Mouse (Mus musculus): ENCODE measurements around the gene Snx20. TPM values are rescaled to one million over a fixed set of nuclear protein-coding genes. Genes with fewer than 3 reads are reported as not detected.
A peak's percentile ranks its signal among the peaks of the same experiment; 100 is the strongest.

Gene Snx20
- polyA plus RNA-seq, 1 experiment from 2014 or later, result 1.3 TPM

DNA sequence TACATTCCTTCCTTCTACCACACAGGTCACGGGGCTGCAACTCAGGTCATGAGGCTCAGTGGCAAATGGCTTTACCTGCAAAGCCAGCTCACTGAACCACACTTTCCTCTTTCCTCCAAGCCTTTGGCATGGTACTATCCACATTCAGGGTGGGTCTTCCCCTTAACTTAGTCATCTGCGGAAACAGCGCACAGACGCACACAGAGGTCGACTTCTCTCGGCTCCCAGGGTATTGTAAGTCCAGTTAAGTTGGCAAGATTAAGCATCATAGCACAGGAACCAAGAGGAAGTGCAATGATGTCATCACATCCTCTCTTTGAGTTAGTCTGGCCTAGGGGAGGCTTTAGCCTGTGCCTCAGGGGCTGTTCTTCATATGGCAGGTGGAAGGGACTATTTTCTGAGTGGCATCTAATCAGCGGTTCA is 2.6 kb downstream of the Snx20 start:
- H3K4me1 ChIP-seq (replicated peaks), result peaks cover 16% of the 10 kb centered on the region; the same call in 1 of the 2 replicates
- no peaks in the 10 kb centered on the region for H3K36me3 ChIP-seq
- no peaks in the 10 kb centered on the region for H3K9me3 ChIP-seq
- H3K27ac ChIP-seq, result no peak overlapping the region
- WGBS, result 86% methylated on average over 7 of the region's 7 CpGs
- H3K27me3 ChIP-seq (ENCODE audit: insufficient read depth, poor library complexity, severe bottlenecking), result peaks cover 17% of the 10 kb centered on the region
- DNase-seq (ENCODE audit: low spot score), result no peak
- no peak overlapping the region for H3K4me3 ChIP-seq

DNA sequence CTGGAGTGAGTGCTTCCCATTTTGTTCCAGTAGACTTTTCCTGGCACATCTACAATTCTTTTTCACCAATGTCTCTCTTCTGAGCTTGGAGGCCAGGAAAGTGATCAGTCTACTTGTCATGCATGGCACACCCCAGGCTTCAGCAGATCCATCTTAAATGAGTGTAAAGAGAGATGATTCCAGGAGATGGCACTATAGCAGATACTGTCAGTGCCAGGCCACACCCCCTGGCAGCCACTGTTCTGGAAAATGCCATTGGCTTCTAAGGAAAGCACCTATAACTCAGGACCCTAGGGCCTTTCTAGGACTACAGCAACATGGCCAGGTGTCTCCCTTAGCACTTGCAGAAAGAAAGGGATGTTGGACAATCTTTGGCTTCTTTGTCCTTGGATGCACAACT is 4.8 kb downstream of the Snx20 start:
- Histone ChIP-seq H3K27ac (no peak overlapping the region), H3K27me3 (ENCODE audit: insufficient read depth, poor library complexity, severe bottlenecking) (peaks cover 37% of the 10 kb centered on the region), H3K4me1 (replicated peaks) (peaks cover 28% of the 10 kb centered on the region), H3K36me3 (no peaks in the 10 kb centered on the region), H3K9me3 (no peaks in the 10 kb centered on the region), H3K4me3 (no peak overlapping the region)
- DNase-seq (ENCODE audit: low spot score), result no peak

DNA sequence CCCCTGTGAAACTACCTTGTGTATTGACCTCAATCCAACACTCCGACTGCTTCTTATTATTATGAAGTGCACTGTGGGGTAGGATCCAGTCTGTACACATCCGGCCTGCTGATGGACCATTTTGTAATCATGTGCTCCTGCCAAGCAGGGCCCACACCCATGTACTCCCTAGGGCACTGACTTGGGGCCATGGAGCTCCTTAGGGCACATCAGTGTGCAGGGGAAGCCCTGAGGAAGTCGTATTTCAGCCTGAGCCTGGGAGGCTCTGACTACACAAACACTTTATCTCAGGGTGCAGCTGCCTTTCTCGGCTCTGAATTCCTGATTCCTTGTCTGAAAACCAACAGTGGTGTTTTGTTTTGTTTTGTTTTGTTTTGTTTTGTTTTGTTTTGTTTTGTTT is 5.7 kb downstream of the Snx20 start:
- H3K4me3 ChIP-seq, result no peak overlapping the region
- no peak for DNase-seq (ENCODE audit: low spot score)
- no peak overlapping the region for H3K27ac ChIP-seq
- no peaks in the 10 kb centered on the region for H3K36me3 ChIP-seq
- H3K27me3 ChIP-seq (ENCODE audit: insufficient read depth, poor library complexity, severe bottlenecking), result peaks cover 46% of the 10 kb centered on the region
- peaks cover 28% of the 10 kb centered on the region for H3K4me1 ChIP-seq (replicated peaks)
- H3K9me3 ChIP-seq, result no peaks in the 10 kb centered on the region
- WGBS, result 77% methylated on average over 4 of the region's 4 CpGs

DNA sequence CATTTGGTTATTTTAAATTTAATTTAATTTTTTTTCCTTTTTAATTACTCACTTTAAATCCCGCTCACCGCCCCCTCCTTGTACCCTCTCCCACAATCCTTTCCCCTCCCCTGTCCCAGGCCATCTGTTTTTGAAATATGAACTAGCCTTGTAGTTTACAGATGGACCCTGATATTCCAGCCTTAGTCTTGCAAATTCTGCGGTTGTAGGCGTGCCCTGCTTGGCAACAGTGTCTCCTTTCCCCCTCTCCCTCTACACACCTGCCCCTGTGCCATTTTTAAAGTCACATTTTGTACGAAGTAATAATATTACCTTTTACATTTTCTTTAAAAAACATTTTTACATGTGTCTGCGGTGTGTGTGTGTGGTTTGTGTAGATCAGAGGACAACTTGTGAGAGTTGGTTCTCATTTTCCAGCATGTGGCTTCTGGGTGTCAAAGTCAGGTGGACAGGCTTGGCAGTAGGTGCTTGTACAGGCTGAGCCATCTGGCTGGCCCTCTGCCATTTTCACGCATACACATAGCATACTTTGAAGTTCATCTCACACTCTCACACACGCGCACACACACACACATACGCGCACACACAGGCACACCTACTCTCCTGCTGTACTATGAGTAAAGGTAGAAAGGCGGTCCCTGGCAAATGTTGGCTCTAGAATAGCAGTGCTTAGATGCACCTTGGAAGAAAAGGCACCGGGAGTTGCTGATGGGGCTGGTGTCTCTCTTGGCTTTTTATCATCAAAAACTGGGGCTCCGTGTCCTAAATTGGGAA is 7.7 kb downstream of the Snx20 start:
- no peak for DNase-seq (ENCODE audit: low spot score)
- Histone ChIP-seq H3K4me3 (peak overlapping the region; percentile 64), H3K4me1 (replicated peaks) (peaks cover 24% of the 10 kb centered on the region), H3K36me3 (no peaks in the 10 kb centered on the region), H3K27ac (peak overlapping the region; percentile 90; the same call in 1 of the 2 replicates), H3K27me3 (ENCODE audit: insufficient read depth, poor library complexity, severe bottlenecking) (peaks cover 57% of the 10 kb centered on the region), H3K9me3 (no peaks in the 10 kb centered on the region)
- WGBS, result 61% methylated on average over 14 of the region's 14 CpGs

DNA sequence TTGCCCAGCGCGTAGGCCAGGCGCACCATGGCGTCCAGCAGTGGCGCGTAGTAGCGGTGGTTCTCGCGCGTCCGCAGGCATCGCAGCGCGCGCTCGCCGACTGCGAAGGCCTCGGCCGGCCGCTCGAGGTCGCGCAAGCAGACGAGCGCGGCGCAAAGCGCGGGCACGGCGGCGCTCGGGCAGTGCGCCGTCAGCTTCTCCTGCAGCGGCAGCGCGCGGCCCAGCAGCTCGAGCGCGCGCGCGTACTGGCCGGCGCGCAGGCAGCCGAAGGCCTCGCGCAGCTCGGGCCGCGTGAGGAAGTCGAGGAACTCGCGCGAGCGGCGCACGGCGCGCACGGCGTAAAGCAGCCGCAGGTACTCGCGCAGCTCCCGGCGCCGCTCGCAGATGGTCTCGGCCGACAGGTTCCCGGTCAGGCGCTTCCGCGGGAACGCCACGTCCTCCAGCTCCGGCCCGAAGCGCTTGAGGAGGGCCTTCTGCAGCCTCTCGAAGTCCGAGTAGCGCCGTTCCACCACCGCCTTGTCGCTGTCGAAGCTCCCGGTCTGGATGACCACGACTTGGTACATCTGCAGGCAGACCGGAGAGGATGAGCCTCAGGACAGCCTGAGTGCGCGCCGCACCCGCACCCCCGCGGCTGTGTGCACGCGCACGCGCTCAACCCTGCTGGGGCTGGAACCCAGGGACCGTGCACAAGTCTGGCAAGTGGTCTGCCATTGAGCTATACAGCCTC is 8.5 kb downstream of the Snx20 start:
- peak; percentile 76 for DNase-seq (ENCODE audit: low spot score)
- under 1% methylated on average over 105 of the region's 105 CpGs for WGBS
- Histone ChIP-seq H3K27ac (peak overlapping the region; percentile 90), H3K27me3 (ENCODE audit: insufficient read depth, poor library complexity, severe bottlenecking) (peaks cover 64% of the 10 kb centered on the region), H3K9me3 (no peaks in the 10 kb centered on the region), H3K4me1 (replicated peaks) (peaks cover 24% of the 10 kb centered on the region), H3K4me3 (peak overlapping the region; percentile 64), H3K36me3 (no peaks in the 10 kb centered on the region)

DNA sequence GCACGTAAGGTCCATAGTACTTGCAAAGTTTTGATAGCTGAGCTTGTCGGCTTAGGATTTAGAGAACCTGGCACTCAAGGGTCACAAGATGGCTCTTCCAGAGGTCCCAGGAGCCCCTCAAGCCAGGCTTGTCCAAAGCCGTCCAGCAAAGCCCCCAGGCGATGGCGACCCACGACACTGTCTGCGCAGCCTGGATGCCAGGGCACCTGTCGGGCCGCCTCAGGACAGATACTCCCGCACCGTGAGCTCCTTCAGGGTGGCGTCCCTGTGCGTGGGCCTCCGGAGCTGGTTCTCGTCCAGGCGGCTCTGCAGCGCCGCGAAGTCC is 9.0 kb downstream of the Snx20 start:
- Histone ChIP-seq H3K27ac (peak overlapping the region; percentile 90), H3K4me3 (peak overlapping the region; percentile 64), H3K27me3 (ENCODE audit: insufficient read depth, poor library complexity, severe bottlenecking) (peaks cover 68% of the 10 kb centered on the region), H3K36me3 (no peaks in the 10 kb centered on the region), H3K4me1 (replicated peaks) (peaks cover 24% of the 10 kb centered on the region), H3K9me3 (no peaks in the 10 kb centered on the region)
- no peak for DNase-seq (ENCODE audit: low spot score)
- 13% methylated on average over 19 of the region's 19 CpGs for WGBS

DNA sequence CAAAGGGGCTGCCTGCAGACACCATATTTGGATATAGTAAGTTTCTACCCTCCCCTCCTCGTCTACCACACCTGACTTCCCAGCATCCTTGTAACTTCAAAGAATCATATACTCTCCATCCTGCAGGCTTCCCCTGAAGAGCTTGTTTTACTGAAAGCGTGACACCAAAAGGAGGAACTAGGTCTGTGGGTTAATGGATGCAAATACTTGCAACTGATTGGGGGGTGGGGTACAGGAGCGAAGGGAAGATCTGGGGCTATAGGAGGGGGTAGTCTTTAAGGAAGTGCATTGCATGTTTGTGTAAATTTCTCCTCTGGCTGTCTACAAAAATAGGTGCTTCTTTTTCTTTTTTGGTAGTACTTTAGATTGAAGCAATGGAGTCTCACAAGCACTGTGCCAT is 9.5 kb downstream of the Snx20 start:
- peaks cover 24% of the 10 kb centered on the region for H3K4me1 ChIP-seq (replicated peaks)
- H3K27me3 ChIP-seq (ENCODE audit: insufficient read depth, poor library complexity, severe bottlenecking), result peaks cover 68% of the 10 kb centered on the region
- H3K36me3 ChIP-seq, result no peaks in the 10 kb centered on the region
- H3K9me3 ChIP-seq, result no peaks in the 10 kb centered on the region
- H3K4me3 ChIP-seq, result no peak overlapping the region; the same call in 1 of the 2 replicates
- WGBS, result 75% methylated on average over 3 of the region's 3 CpGs
- no peak for DNase-seq (ENCODE audit: low spot score)
- H3K27ac ChIP-seq, result no peak overlapping the region

DNA sequence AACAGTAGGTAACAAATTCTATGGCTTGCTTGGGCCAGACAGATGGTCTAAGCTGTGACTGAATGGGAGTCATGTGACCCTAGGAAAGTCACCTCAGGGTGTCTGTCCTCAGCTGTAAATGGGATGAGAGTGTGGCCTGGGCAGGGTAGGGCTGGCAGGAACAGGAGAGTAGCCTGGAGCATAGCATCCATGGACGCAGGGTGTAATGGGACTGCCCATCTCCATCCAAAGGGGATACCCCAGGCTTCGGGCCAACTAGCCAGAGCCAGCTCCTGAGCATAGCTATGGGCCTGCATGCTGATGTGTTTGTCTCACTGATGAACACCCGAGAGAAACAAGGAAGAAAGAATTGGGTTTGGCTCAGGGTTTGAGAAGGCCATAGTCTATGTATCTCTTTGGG is 11.7 kb downstream of the Snx20 start:
- Histone ChIP-seq H3K36me3 (no peaks in the 10 kb centered on the region), H3K4me1 (replicated peaks) (peaks cover 31% of the 10 kb centered on the region), H3K27ac (no peak overlapping the region), H3K27me3 (ENCODE audit: insufficient read depth, poor library complexity, severe bottlenecking) (peaks cover 72% of the 10 kb centered on the region), H3K4me3 (no peak overlapping the region), H3K9me3 (no peaks in the 10 kb centered on the region)
- DNase-seq (ENCODE audit: low spot score), result no peak
- 90% methylated on average over 3 of the region's 3 CpGs for WGBS

DNA sequence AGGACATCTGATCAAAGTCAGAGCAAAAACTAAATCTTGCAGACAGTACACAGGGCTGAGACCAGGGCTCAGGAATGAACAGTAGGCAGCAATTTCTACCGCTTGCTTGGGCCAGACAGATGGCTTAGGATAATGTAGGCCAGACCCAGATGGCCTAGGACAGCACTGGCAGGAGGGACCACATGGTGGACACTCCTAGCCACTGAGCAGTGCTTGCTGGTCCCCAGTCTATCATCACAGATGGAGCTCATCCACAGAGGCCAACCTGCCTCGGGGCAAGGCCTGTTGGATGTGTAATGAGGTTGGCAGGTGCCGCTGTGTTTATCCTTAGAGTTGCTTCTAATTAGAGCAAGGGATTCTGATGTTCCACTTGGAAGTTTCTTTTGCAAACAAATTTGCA is 12.6 kb downstream of the Snx20 start:
- WGBS, result 75% methylated on average over 3 of the region's 3 CpGs
- Histone ChIP-seq H3K36me3 (no peaks in the 10 kb centered on the region), H3K9me3 (no peaks in the 10 kb centered on the region), H3K27me3 (ENCODE audit: insufficient read depth, poor library complexity, severe bottlenecking) (peaks cover 63% of the 10 kb centered on the region), H3K4me3 (no peak overlapping the region), H3K27ac (no peak overlapping the region), H3K4me1 (replicated peaks) (peaks cover 23% of the 10 kb centered on the region)
- no peak for DNase-seq (ENCODE audit: low spot score)

DNA sequence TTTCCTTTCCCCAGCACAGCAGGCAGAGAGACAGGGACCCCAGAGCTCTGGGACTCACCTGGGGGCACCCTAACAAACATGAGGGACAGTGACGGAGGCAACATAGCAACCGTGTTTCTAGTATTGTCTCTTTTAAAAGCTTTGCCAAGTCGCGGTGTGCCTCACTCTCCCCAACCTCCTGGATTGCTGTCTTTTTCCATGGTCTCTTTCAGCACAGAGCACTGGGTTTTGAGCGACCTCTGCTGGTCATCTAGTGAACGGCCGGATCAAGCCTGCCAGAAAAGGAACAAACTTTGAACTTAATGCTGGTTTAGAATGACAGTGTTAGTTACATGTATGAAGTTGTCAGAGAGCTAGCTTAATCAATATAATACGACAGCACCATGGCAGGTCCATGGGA is 14.5 kb downstream of the Snx20 start:
- no peak overlapping the region for H3K27ac ChIP-seq
- peaks cover 55% of the 10 kb centered on the region for H3K27me3 ChIP-seq (ENCODE audit: insufficient read depth, poor library complexity, severe bottlenecking)
- peak; percentile 79 for DNase-seq (ENCODE audit: low spot score)

DNA sequence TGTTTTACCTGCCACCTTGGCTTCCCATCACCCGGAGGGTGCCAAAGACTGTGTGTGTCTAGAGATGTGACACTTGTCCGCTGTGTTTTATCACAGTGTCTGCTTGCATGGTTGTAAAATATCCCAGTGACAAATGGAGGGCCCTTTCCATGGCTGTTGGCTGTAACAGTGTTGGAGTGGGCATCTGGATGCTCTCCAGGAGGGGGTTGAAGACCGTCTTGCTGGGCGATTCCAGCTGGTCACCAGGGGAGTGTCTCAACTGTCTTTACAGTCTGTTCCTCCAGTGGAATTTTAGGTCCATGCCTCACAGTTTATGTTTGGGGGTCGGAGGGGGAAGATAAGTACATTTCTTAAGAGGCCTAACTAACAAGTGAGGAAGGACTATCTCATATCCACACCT is 15.0 kb downstream of the Snx20 start:
- peaks cover 50% of the 10 kb centered on the region for H3K27me3 ChIP-seq (ENCODE audit: insufficient read depth, poor library complexity, severe bottlenecking)
- WGBS, result 73% methylated on average over 5 of the region's 5 CpGs
- peaks cover 7% of the 10 kb centered on the region for H3K4me1 ChIP-seq (replicated peaks)
- no peak for DNase-seq (ENCODE audit: low spot score)
- H3K36me3 ChIP-seq, result no peaks in the 10 kb centered on the region
- no peak overlapping the region for H3K27ac ChIP-seq
- H3K9me3 ChIP-seq, result no peaks in the 10 kb centered on the region
- H3K4me3 ChIP-seq, result no peak overlapping the region

More for the DNA sequence above, 14.5 kb downstream of the Snx20 start:
- Histone ChIP-seq H3K4me3 (no peak overlapping the region), H3K4me1 (replicated peaks) (peaks cover 7% of the 10 kb centered on the region), H3K36me3 (no peaks in the 10 kb centered on the region), H3K9me3 (no peaks in the 10 kb centered on the region)
- 2% methylated on average over 8 of the region's 8 CpGs for WGBS

DNA sequence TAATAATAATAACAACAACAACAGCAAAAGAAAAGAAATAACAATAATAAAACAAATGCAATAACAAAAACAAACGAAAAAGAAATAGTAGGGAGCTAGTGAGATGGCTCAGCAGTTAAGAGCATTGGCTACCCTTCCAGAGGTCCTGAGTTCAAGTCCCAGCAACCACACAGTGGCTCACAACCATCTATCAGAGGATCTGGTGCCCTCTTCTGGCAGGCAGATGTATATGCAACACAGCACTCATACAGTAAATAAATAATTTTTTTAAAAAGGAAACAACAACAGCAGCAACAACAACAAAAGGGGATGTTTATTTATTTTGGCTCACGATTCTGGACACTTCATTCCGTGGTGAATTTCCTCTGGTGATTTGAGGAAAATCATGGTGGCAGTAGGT is 16.4 kb downstream of the Snx20 start:
- no peak overlapping the region for H3K4me3 ChIP-seq
- no peaks in the 10 kb centered on the region for H3K9me3 ChIP-seq
- peaks cover 13% of the 10 kb centered on the region for H3K4me1 ChIP-seq (replicated peaks)
- 75% methylated on average over 3 of the region's 3 CpGs for WGBS
- DNase-seq (ENCODE audit: low spot score), result no peak
- H3K27ac ChIP-seq, result no peak overlapping the region
- H3K36me3 ChIP-seq, result no peaks in the 10 kb centered on the region
- H3K27me3 ChIP-seq (ENCODE audit: insufficient read depth, poor library complexity, severe bottlenecking), result peaks cover 45% of the 10 kb centered on the region

DNA sequence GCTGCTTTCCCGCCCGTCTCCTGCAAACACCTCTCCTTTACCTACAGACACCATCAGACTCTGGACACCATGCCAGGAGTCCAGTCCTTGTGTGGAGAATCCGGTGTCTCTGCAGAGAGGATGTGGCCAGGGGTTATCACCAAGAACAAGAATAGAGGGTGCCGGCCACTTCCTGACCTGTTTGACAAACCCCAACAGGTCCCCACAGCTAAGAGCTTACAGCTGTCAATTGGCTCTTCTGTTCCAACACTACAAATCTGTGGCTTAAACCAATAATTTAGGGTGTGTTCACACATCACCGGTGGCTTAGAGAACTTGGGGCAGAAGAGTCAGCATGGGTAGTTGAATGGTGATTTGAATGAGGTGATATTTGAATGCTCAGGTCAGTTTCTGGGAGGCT is 17.3 kb downstream of the Snx20 start:
- 82% methylated on average over 5 of the region's 5 CpGs for WGBS
- H3K4me3 ChIP-seq, result no peak overlapping the region

More for the DNA sequence above, 17.3 kb downstream of the Snx20 start:
- H3K4me1 ChIP-seq (replicated peaks), result peaks cover 13% of the 10 kb centered on the region
- no peaks in the 10 kb centered on the region for H3K9me3 ChIP-seq
- DNase-seq (ENCODE audit: low spot score), result no peak
- H3K36me3 ChIP-seq, result no peaks in the 10 kb centered on the region
- 0 out of 2 replicates have a peak overlapping the region, but pooled peaks have one; percentile 23 for H3K27ac ChIP-seq
- H3K27me3 ChIP-seq (ENCODE audit: insufficient read depth, poor library complexity, severe bottlenecking), result peaks cover 41% of the 10 kb centered on the region
